Mouse (Mus musculus) monocyte, adult 2 months (primary cell): ENCODE data around the gene Ceacam3.
"Not testable (repeated sequence)": the region's sequence is repeated elsewhere in the genome, so short reads cannot be mapped to it uniquely, and the experiment has no call there.

Experiments used
- DNase-seq, 2 experiments: peaks; one replicate each; pipeline ENCODE4 v3.0.0; 2022; ENCODE audit warnings: low spot score in 2 of 2, low read depth in 1 of 2

Gene Ceacam3

GRCm38 (mm10) chr7:17149931-17150330, at the start of gene Ceacam3:
Gene Ceacam3 (plus strand): TSS chr7:17150282.
- no peak for DNase-seq

DNA sequence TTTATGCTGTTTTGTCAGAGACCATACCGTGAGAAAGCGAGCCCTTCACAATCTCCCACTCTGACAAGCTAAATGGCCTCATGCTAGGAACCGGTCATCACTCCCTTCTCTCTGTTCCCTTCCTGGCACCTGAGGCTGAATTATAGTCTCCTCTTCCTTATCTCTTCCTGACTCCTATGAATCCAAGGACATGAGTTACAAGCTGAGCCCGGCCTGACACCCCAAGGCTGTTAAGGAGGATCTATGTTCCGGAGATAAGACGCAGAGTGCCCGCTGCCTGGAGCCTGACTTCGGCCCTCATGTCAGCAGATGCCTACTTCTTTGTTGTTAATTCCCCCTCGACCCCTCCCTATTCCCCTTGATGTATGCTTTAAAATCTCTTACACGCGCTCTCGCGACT, 48.5 kb upstream of the Ceacam3 start:
- DNase-seq = not testable (repeated sequence)

DNA sequence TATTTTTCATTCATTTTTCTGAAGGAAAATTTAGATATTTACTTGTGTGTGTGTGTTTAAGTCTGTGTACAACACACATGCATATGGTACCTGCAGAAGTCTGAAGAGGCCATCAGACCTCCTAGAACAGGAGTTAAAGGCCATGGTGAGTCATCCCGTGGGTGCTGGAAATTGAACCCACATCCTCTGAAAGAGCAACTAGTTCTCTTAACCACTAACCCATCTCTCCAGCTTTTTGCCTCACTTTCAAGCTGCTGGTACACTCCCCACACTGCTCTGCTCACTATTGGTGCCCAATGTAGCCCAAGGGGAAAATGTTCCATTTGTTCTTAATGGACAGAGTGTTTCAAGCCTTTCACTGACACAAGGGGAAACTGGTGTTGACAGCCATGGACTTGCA, 14.8 kb upstream of the Ceacam3 start:
- DNase-seq = no peak

GRCm38 (mm10) chr7:17155634-17156033, 5.6 kb downstream of the Ceacam3 start:
- no peak for DNase-seq

- DNase-seq = no peak
Observed at GRCm38 (mm10) chr7:17156885-17157677, 7.0 kb downstream of the Ceacam3 start.

DNA sequence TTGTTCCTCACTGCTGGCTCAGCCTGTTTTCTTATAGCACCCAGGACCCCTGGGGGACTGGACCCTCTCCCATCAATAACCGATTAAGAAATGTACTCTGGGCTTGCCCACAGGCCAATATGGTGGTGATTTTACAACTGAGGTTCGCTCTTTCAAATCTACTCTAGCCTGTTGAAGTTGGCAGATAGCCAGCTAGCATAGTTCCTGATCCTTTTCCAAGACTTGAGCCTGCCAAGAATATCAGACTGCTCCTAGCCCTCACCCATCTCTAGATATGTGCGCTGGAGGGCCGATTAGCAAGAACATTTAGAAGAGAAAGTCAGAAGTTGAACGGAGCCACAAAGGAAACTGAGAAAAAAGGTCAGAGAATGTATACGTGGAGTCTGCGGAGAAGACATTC, 8.9 kb downstream of the Ceacam3 start:
- no peak for DNase-seq

- DNase-seq = no peak
Observed at GRCm38 (mm10) chr7:17171827-17172226, 21.7 kb downstream of the Ceacam3 start.

DNA sequence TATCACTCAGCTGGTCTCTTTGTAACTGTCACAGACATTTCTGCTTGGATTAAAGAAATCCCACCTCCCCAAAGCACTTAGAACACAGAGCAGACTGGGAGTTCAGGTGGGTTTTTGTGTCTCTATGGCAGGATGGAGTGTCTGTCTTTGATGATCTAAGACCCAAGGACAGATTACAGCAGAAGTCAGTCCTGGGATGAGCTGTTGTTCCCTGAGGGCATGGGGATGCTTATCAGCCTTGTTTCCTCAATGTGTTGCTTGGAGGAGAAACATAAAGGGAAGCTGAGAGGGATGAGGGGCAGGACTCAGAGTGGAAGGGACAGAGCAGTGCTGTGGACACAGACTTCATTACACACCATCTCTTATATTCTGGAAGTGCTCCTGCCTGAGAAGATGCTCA, 53.1 kb downstream of the Ceacam3 start, which contains the start of gene Psg29:
TSS of gene Psg29 (plus strand) at position 301 of the 400 bp plus-strand sequence.
- no peak for DNase-seq

DNA sequence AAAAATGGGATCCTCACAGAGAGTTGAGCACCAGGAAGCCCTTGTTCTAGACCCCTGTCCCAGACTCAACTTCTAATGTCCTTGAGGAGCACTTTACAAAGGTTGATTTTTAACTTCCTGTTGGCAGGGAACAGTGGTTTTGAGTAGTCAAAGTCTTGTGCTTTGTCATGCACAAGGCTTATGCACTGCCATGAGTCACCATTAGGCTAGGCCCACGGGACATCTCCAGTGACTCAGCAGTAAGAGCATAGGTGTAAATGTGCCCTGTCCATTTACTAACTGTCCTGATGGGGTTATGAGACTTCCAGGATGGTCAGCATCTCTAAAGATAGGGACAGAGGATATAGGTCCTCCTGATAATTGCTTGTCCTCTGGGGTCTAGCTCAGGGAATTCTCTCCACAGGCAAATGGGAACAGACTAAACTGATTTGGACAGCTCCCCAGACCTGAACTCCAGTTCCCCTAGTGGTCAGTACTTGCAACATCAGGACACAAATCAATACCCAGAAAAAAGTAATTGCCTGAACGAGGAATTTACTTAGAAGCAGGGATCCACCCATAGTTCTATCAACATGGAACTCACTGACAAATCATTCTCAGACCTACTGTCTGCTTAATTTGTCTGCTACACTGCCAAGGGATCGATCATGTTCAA, 55.6 kb downstream of the Ceacam3 start:
- DNase-seq = no peak
